Mouse (Mus musculus): ENCODE measurements at regions not wholly inside any gene's neighbourhood (a gene's known extent, or its start where the extent isn't known, plus 50 kb on each side); places are given as distances from the start of the nearest gene placed in this dataset.

- in situ Hi-C loops (cut with MboI) = no loop called here
Measured at GRCm38 (mm10) chr17:10001071-10001591, 318.5 kb downstream of the Qk start.

GRCm38 (mm10) chr17:9995321-9995720 lies 324.3 kb downstream of the Qk start:
- in situ Hi-C loops (cut with MboI) = no loop called here

GRCm38 (mm10) chr17:9990744-9991143 lies 321.2 kb upstream of the Pabpc6 start:
- in situ Hi-C loops (cut with MboI) = no loop called here

GRCm38 (mm10) chr17:9981273-9981672 lies 311.8 kb upstream of the Pabpc6 start:
- in situ Hi-C loops (cut with MboI) = no loop called here

GRCm38 (mm10) chr17:9976866-9977421 lies 307.4 kb upstream of the Pabpc6 start:
- in situ Hi-C loops (cut with MboI) = no loop called here

- in situ Hi-C loops (cut with MboI) = no loop called here
Measured at GRCm38 (mm10) chr17:9975995-9976394, 306.5 kb upstream of the Pabpc6 start.

- in situ Hi-C loops (cut with MboI) = no loop called here
Measured at GRCm38 (mm10) chr17:9975153-9975552, 305.6 kb upstream of the Pabpc6 start.

- in situ Hi-C loops (cut with MboI) = no loop called here
Measured at GRCm38 (mm10) chr17:9967988-9968387, 298.5 kb upstream of the Pabpc6 start.

GRCm38 (mm10) chr17:9962893-9963436 lies 293.4 kb upstream of the Pabpc6 start:
- in situ Hi-C loops (cut with MboI) = no loop called here

GRCm38 (mm10) chr17:9948985-9949667 lies 279.6 kb upstream of the Pabpc6 start:
- in situ Hi-C loops (cut with MboI) = no loop called here

GRCm38 (mm10) chr17:9947609-9948008 lies 278.1 kb upstream of the Pabpc6 start:
- in situ Hi-C loops (cut with MboI) = no loop called here

GRCm38 (mm10) chr17:9944513-9944912 lies 275.0 kb upstream of the Pabpc6 start:
- in situ Hi-C loops (cut with MboI) = no loop called here

- in situ Hi-C loops (cut with MboI) = no loop called here
Measured at GRCm38 (mm10) chr17:9942171-9942570, 272.7 kb upstream of the Pabpc6 start.

GRCm38 (mm10) chr17:9939576-9939975 lies 270.1 kb upstream of the Pabpc6 start:
- in situ Hi-C loops (cut with MboI) = no loop called here

- in situ Hi-C loops (cut with MboI) = no loop called here
Measured at GRCm38 (mm10) chr17:9938426-9938825, 268.9 kb upstream of the Pabpc6 start.

GRCm38 (mm10) chr17:9937211-9937610 lies 267.7 kb upstream of the Pabpc6 start:
- in situ Hi-C loops (cut with MboI) = no loop called here

GRCm38 (mm10) chr17:9932186-9932585 lies 262.7 kb upstream of the Pabpc6 start:
- in situ Hi-C loops (cut with MboI) = no loop called here

GRCm38 (mm10) chr17:9931526-9931925 lies 262.0 kb upstream of the Pabpc6 start:
- in situ Hi-C loops (cut with MboI) = no loop called here

- in situ Hi-C loops (cut with MboI) = no loop called here
Measured at GRCm38 (mm10) chr17:9929448-9930088, 260.1 kb upstream of the Pabpc6 start.

- in situ Hi-C loops (cut with MboI) = no loop called here
Measured at GRCm38 (mm10) chr17:9927724-9928123, 258.2 kb upstream of the Pabpc6 start.

- in situ Hi-C loops (cut with MboI) = no loop called here
Measured at GRCm38 (mm10) chr17:9926308-9926707, 256.8 kb upstream of the Pabpc6 start.

- in situ Hi-C loops (cut with MboI) = no loop called here
Measured at GRCm38 (mm10) chr17:9921326-9921725, 251.8 kb upstream of the Pabpc6 start.

GRCm38 (mm10) chr17:9917031-9917430 lies 247.5 kb upstream of the Pabpc6 start:
- in situ Hi-C loops (cut with MboI) = no loop called here

Measured in mature B cell (primary cell).